ENCODE assay signal across 11 mouse cellular contexts in genomic region chr11:80499550-80499952, GRCm38 (mm10). TPM values are rescaled to one million over a fixed set of nuclear protein-coding genes. Genes with fewer than 3 reads are reported as not detected.
A peak's percentile ranks its signal among the peaks of the same experiment; 100 is the strongest.
DNase-seq lines count a peak whose midpoint lies in the region; ATAC-seq and TF ChIP-seq lines count a peak whose summit lies in the region.
"Had no signal": no experiment of that assay in that cellular context is flagged by ENCODE, and none has a peak within 500 bp of the region (broad histone marks: within the 10 kb centered on the region; RNA-seq: fewer than 3 reads in every experiment).

No protein-coding gene starts in this region.

- TF ChIP-seq CTCF in left cerebral cortex, adult 2 months (IDR thresholded peaks at IDR 0.05): no peak
- no peak for TF ChIP-seq CTCF in midbrain, postnatal 0 days (IDR thresholded peaks at IDR 0.05)

- peaks cover 45% of the 10 kb centered on the region for H3K4me1 ChIP-seq in forebrain, embryonic 12.5 days
- H3K4me1 ChIP-seq in midbrain, postnatal 0 days (ENCODE audit: insufficient read depth, low read length): peaks cover 26% of the 10 kb centered on the region

- H3K27ac ChIP-seq in left cerebral cortex, adult 2 months: peak overlapping the region; percentile 80
- peak overlapping the region; percentile 75 for H3K27ac ChIP-seq in forebrain, embryonic 12.5 days
- peak overlapping the region; percentile 12 for H3K27ac ChIP-seq in midbrain, postnatal 0 days (ENCODE audit: low read depth, low read length)
- H3K27ac ChIP-seq: embryonic facial prominence, embryonic 12.5 days had no signal

- no peak overlapping the region for H3K4me2 ChIP-seq in forebrain, embryonic 12.5 days
- no peak overlapping the region for H3K4me2 ChIP-seq in midbrain, postnatal 0 days (ENCODE audit: low read depth, low read length, poor library complexity, severe bottlenecking)
- H3K4me2 ChIP-seq: embryonic facial prominence, embryonic 12.5 days had no signal

- H3K36me3 ChIP-seq in forebrain, embryonic 12.5 days (replicated peaks): no peaks in the 10 kb centered on the region
- no peaks in the 10 kb centered on the region for H3K36me3 ChIP-seq in midbrain, postnatal 0 days (ENCODE audit: insufficient read depth, low read length)
- H3K36me3 ChIP-seq: embryonic facial prominence, embryonic 12.5 days had no signal

- 67% methylated on average over 4 of the region's 4 CpGs for WGBS in forebrain, embryonic 12.5 days
- 64% methylated on average over 4 of the region's 4 CpGs for whole genome bisulfite sequencing in midbrain, postnatal 0 days

- peak; percentile 12 for DNase-seq in adrenal gland, postnatal 14 days
- no peak for DNase-seq in adrenal gland, adult 8-10 months
- DNase-seq in left cerebral cortex, adult 2 months (ENCODE audit: extremely low spot score in 1 of 2, low spot score in 2 of 2): no peak
- DNase-seq in left cerebral cortex, adult 8-10 months (ENCODE audit: low spot score in 2 of 2): no peak
- DNase-seq in midbrain, postnatal 0 days (ENCODE audit: low spot score): no peak
- no peak for DNase-seq in layer of hippocampus, postnatal 14 days (ENCODE audit: low spot score in 2 of 2)
- no peak for DNase-seq in urinary bladder, adult 18-20 months (ENCODE audit: low spot score in 2 of 2)
- DNase-seq: adrenal gland, postnatal 25 days; cerebellum, adult 11 months had no signal

- no peaks in the 10 kb centered on the region for H3K9me3 ChIP-seq in forebrain, embryonic 12.5 days
- no peaks in the 10 kb centered on the region for H3K9me3 ChIP-seq in midbrain, postnatal 0 days (ENCODE audit: low read length)
- H3K9me3 ChIP-seq: embryonic facial prominence, embryonic 12.5 days had no signal

- no peak overlapping the region for H3K4me3 ChIP-seq in left cerebral cortex, adult 2 months
- H3K4me3 ChIP-seq in forebrain, embryonic 12.5 days (replicated peaks): no peak overlapping the region
- no peak overlapping the region for H3K4me3 ChIP-seq in midbrain, postnatal 0 days (ENCODE audit: low read depth, low read length)
- H3K4me3 ChIP-seq: embryonic facial prominence, embryonic 12.5 days had no signal

- H3K27me3 ChIP-seq in forebrain, embryonic 12.5 days: no peaks in the 10 kb centered on the region
- no peaks in the 10 kb centered on the region for H3K27me3 ChIP-seq in midbrain, postnatal 0 days (ENCODE audit: insufficient read depth, low read length)
- H3K27me3 ChIP-seq: embryonic facial prominence, embryonic 12.5 days had no signal

- ATAC-seq in forebrain, embryonic 12.5 days (ENCODE audit: low FRiP score): no peak
- no peak for ATAC-seq in midbrain, postnatal 0 days (ENCODE audit: low FRiP score)

- intact Hi-C loops in left cerebral cortex, adult 2 months (cut with DNase I): no loop called here

- H3K9ac ChIP-seq in forebrain, embryonic 12.5 days: no peak overlapping the region
- H3K9ac ChIP-seq in midbrain, postnatal 0 days (replicated peaks; ENCODE audit: low read length, poor library complexity, severe bottlenecking): no peak overlapping the region
- H3K9ac ChIP-seq: embryonic facial prominence, embryonic 12.5 days had no signal

RNA-seq across cellular contexts. Expression of gene Cdk5r1, which starts 22.7 kb away (rescaled TPM):
- total RNA-seq in adrenal gland, postnatal 14 days (2021): 2.6 and 4.7 TPM in 2 replicates
- 1 to 10 TPM; 2.4 to 3.9 (median 3.4) TPM for total RNA-seq in adrenal gland, adult 8-10 months (2022)
- total RNA-seq in left cerebral cortex, adult 2 months (2021): 100 to 1,000 TPM; 329 to 334 TPM
- total RNA-seq in left cerebral cortex, adult 8-10 months (2022): 100 to 1,000 TPM; 252 to 280 (median 262) TPM
- polyA plus RNA-seq in forebrain, embryonic 12.5 days (2016; fragmentation: Nextera tagmentation; extraction: Ambion mirVana): 54.0 and 63.9 TPM in 2 replicates
- 376 and 420 TPM in 2 replicates for total RNA-seq in midbrain, postnatal 0 days (2014; rRNA removed)
- polyA plus RNA-seq in midbrain, postnatal 0 days (2015; fragmentation: Nextera tagmentation; extraction: Ambion mirVana): 77.3 and 85.2 TPM in 2 replicates
- total RNA-seq in layer of hippocampus, postnatal 14 days (2021): 100 to 1,000 TPM; 233 to 258 TPM

Comparison
In these comparisons a context has a peak if more than half of its experiments do, and no peak if none do; other contexts are left out.
1. H3K27ac ChIP-seq: peak in every context shown above with its lines; median percentile 80 in left cerebral cortex, adult 2 months; 75 in forebrain, embryonic 12.5 days; 12 in midbrain, postnatal 0 days.
2. RNA of gene Cdk5r1, which starts 22.7 kb away (total RNA-seq): 376 to 420 TPM in midbrain, postnatal 0 days, 329 to 334 TPM in left cerebral cortex, adult 2 months, 252 to 280 TPM in left cerebral cortex, adult 8-10 months and 233 to 258 TPM in layer of hippocampus, postnatal 14 days; 2.4 to 3.9 TPM in adrenal gland, adult 8-10 months and 2.6 to 4.7 TPM in adrenal gland, postnatal 14 days; every median in the first group is over 10 times any median in the second.